Mouse (Mus musculus) ovary, adult 18-20 months (tissue): ENCODE measurements around the gene Ajm1.

ENCODE experiments used
- DNase-seq: peaks from one replicate; pipeline ENCODE4 v3.0.0; 2022; ENCODE audit warnings: low spot score, mixed read lengths

The Ajm1 gene

GRCm38 (mm10) chr2:25583571-25583970 lies 2.0 kb upstream of the Ajm1 start:
- no peak for DNase-seq

- DNase-seq: no peak
Measured at GRCm38 (mm10) chr2:25583120-25583481, 1.5 kb upstream of the Ajm1 start.

- DNase-seq: no peak
Measured at GRCm38 (mm10) chr2:25582466-25583119, 1.0 kb upstream of the Ajm1 start.

- DNase-seq: no peak
Measured at GRCm38 (mm10) chr2:25581901-25582301, 344 bp upstream of the Ajm1 start.

- no peak for DNase-seq
Measured at GRCm38 (mm10) chr2:25580621-25581101, 896 bp downstream of the Ajm1 start.

- DNase-seq: no peak
Measured at GRCm38 (mm10) chr2:25579737-25580460, 1.7 kb downstream of the Ajm1 start.

- DNase-seq: no peak
Measured at GRCm38 (mm10) chr2:25578796-25579736, 2.5 kb downstream of the Ajm1 start.

- DNase-seq: no peak
Measured at GRCm38 (mm10) chr2:25577951-25578795, 3.4 kb downstream of the Ajm1 start.

GRCm38 (mm10) chr2:25576965-25577891 lies 4.3 kb downstream of the Ajm1 start:
- DNase-seq: no peak

- no peak for DNase-seq
Measured at GRCm38 (mm10) chr2:25576028-25576850, 5.3 kb downstream of the Ajm1 start.

GRCm38 (mm10) chr2:25575432-25576027 lies 6.0 kb downstream of the Ajm1 start:
- no peak for DNase-seq

- peak; percentile 95 for DNase-seq
Measured at GRCm38 (mm10) chr2:25574579-25575431, 6.8 kb downstream of the Ajm1 start, which contains the start of the genes Mamdc4 and Phpt1. Mamdc4 (minus strand) TSS chr2:25574845. Phpt1 (minus strand) TSS chr2:25575224.

- no peak for DNase-seq
Measured at GRCm38 (mm10) chr2:25574136-25574535, 7.4 kb downstream of the Ajm1 start.

- no peak for DNase-seq
Measured at GRCm38 (mm10) chr2:25573068-25573467, 8.5 kb downstream of the Ajm1 start.

- DNase-seq: no peak
Measured at GRCm38 (mm10) chr2:25571221-25571620, 10.3 kb downstream of the Ajm1 start.

- no peak for DNase-seq
Measured at GRCm38 (mm10) chr2:25569323-25569722, 12.2 kb downstream of the Ajm1 start.

- no peak for DNase-seq
Measured at GRCm38 (mm10) chr2:25568473-25569019, 13.0 kb downstream of the Ajm1 start.

- no peak for DNase-seq
Measured at GRCm38 (mm10) chr2:25566558-25566957, 15.0 kb downstream of the Ajm1 start.
